Comparison of ENCODE assay signal across 21 mouse cellular contexts in the genomic region with DNA sequence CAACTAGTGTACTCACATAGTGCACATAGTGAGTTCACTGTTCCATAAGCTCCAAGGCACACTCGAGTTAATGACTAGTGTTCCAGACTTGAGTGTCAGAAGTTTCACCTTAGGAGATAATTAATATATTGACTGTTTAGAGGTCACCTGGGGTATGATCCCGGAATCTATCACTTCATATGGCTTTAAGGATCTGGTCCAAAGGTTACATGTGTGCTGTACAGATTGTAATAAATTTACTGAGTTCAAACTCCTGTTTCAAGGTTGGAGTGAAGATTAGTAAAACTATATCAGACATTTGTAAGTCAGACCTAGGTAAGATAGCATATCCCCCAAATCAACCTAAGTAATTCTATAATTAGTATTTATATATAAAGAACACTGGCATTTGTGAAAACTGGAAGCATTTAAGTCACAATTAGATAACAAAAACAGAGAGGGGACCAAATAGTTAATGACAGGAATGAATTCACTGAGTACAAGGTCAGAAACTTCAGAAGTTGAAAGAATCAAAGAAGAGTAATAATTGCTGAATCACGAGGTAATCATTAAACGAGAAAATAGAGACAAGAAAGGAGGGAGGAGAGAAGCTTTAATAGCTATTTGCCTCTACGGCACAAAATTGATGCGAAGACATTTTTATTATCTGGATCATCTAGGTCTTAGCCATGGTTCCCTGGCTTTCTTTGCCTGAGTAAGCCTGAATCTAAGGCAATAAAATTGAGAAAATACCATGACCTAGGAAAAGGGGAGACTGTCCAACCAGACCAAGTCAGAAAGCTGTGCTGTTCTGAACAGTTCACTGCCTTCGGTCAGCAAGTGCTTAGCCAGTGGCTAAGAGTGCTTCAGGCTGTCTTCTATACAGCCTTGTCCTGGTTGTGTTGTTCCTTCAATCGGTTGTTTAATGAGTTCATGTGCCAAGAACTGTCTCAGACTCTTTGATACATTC.
DNase-seq lines count a peak whose midpoint lies in the region; ATAC-seq and TF ChIP-seq lines count a peak whose summit lies in the region.
"Had no signal": no experiment of that assay in that cellular context is flagged by ENCODE, and none has a peak within 500 bp of the region (broad histone marks: within the 10 kb centered on the region; RNA-seq: fewer than 3 reads in every experiment).

No protein-coding gene starts in this region.

- no peak overlapping the region for H3K4me2 ChIP-seq in stomach, embryonic 16.5 days (ENCODE audit: low read depth, low read length)
- H3K4me2 ChIP-seq in stomach, postnatal 0 days (replicated peaks; ENCODE audit: low read depth) = no peak overlapping the region
- no peak overlapping the region for H3K4me2 ChIP-seq in kidney, embryonic 15.5 days
- H3K4me2 ChIP-seq: embryonic facial prominence, embryonic 15.5 days; forebrain, embryonic 15.5 days; liver, embryonic 12.5 days had no signal

- no peak overlapping the region for H3K9ac ChIP-seq in stomach, embryonic 16.5 days (ENCODE audit: low read length)
- no peak overlapping the region for H3K9ac ChIP-seq in stomach, postnatal 0 days (ENCODE audit: low read length)
- no peak overlapping the region for H3K9ac ChIP-seq in kidney, embryonic 15.5 days
- H3K9ac ChIP-seq: embryonic facial prominence, embryonic 15.5 days; forebrain, embryonic 15.5 days; liver, embryonic 12.5 days had no signal

- no peak overlapping the region for H3K27ac ChIP-seq in stomach, embryonic 16.5 days (ENCODE audit: low read length)
- no peak overlapping the region for H3K27ac ChIP-seq in stomach, postnatal 0 days (replicated peaks)
- H3K27ac ChIP-seq in kidney, embryonic 15.5 days = peak overlapping the region; percentile 65
- peak overlapping the region; percentile 91 for H3K27ac ChIP-seq in small intestine, adult 2 months (ENCODE audit: insufficient read depth, low read depth, low read length)
- H3K27ac ChIP-seq: embryonic facial prominence, embryonic 15.5 days; forebrain, embryonic 15.5 days; heart, embryonic 10.5 days; liver, embryonic 12.5 days had no signal

- H3K4me3 ChIP-seq in stomach, embryonic 16.5 days (replicated peaks; ENCODE audit: low read length) = no peak overlapping the region
- no peak overlapping the region for H3K4me3 ChIP-seq in stomach, postnatal 0 days (ENCODE audit: low read depth, low read length)
- no peak overlapping the region for H3K4me3 ChIP-seq in kidney, embryonic 15.5 days (replicated peaks)
- H3K4me3 ChIP-seq in small intestine, adult 2 months (ENCODE audit: low read depth, low read length) = no peak overlapping the region
- H3K4me3 ChIP-seq: embryonic facial prominence, embryonic 15.5 days; forebrain, embryonic 15.5 days; heart, embryonic 10.5 days; liver, embryonic 12.5 days had no signal

- H3K36me3 ChIP-seq in stomach, embryonic 16.5 days (ENCODE audit: control insufficient read depth, insufficient read depth, low read length) = no peaks in the 10 kb centered on the region
- no peaks in the 10 kb centered on the region for H3K36me3 ChIP-seq in stomach, postnatal 0 days (ENCODE audit: control insufficient read depth, insufficient read depth, low read length)
- no peaks in the 10 kb centered on the region for H3K36me3 ChIP-seq in kidney, embryonic 15.5 days
- H3K36me3 ChIP-seq in small intestine, adult 2 months (ENCODE audit: control insufficient read depth, insufficient read depth, low read length) = no peaks in the 10 kb centered on the region
- H3K36me3 ChIP-seq: embryonic facial prominence, embryonic 15.5 days; forebrain, embryonic 15.5 days; heart, embryonic 10.5 days; liver, embryonic 12.5 days had no signal

- no peaks in the 10 kb centered on the region for H3K27me3 ChIP-seq in stomach, embryonic 16.5 days (ENCODE audit: control insufficient read depth, insufficient read depth, low read length)
- no peaks in the 10 kb centered on the region for H3K27me3 ChIP-seq in stomach, postnatal 0 days (ENCODE audit: control insufficient read depth, insufficient read depth, low read length)
- H3K27me3 ChIP-seq in kidney, embryonic 15.5 days = no peaks in the 10 kb centered on the region
- H3K27me3 ChIP-seq in small intestine, adult 2 months (ENCODE audit: control insufficient read depth, insufficient read depth, low read length) = no peaks in the 10 kb centered on the region
- H3K27me3 ChIP-seq: embryonic facial prominence, embryonic 15.5 days; forebrain, embryonic 15.5 days; liver, embryonic 12.5 days had no signal

- no peak for TF ChIP-seq EP300 in stomach, postnatal 0 days (optimal IDR thresholded peaks at IDR 0.05)

- no peaks in the 10 kb centered on the region for H3K4me1 ChIP-seq in stomach, embryonic 16.5 days (ENCODE audit: control insufficient read depth, insufficient read depth, low read length)
- no peaks in the 10 kb centered on the region for H3K4me1 ChIP-seq in stomach, postnatal 0 days (replicated peaks; ENCODE audit: control insufficient read depth, insufficient read depth)
- H3K4me1 ChIP-seq in kidney, embryonic 15.5 days = peaks cover 20% of the 10 kb centered on the region
- peaks cover 11% of the 10 kb centered on the region; the same call in 1 of the 2 replicates for H3K4me1 ChIP-seq in small intestine, adult 2 months (ENCODE audit: control insufficient read depth, insufficient read depth, insufficient read length, low read length)
- H3K4me1 ChIP-seq: embryonic facial prominence, embryonic 15.5 days; heart, embryonic 10.5 days; liver, embryonic 12.5 days had no signal

- no peak for TF ChIP-seq CTCF in stomach, postnatal 0 days (IDR thresholded peaks at IDR 0.05; ENCODE audit: low read depth)
- TF ChIP-seq CTCF in small intestine, adult 2 months (IDR thresholded peaks at IDR 0.05; ENCODE audit: extremely low read depth, insufficient read length, insufficient replicate concordance, low read depth, low read length) = no peak

- WGBS in stomach, embryonic 16.5 days = 65% methylated on average over 8 of the region's 8 CpGs
- 74% methylated on average over 8 of the region's 8 CpGs for WGBS in stomach, postnatal 0 days
- WGBS in kidney, embryonic 15.5 days = 31% methylated on average over 8 of the region's 8 CpGs
- WGBS in small intestine, adult 2 months = 25% methylated on average over 8 of the region's 8 CpGs

- no peak for TF ChIP-seq POLR2A in small intestine, adult 2 months (IDR thresholded peaks at IDR 0.05; ENCODE audit: low read depth, low read length)

- no peaks in the 10 kb centered on the region for H3K9me3 ChIP-seq in stomach, embryonic 16.5 days (replicated peaks; ENCODE audit: control insufficient read depth, low read length)
- H3K9me3 ChIP-seq in stomach, postnatal 0 days (ENCODE audit: control insufficient read depth, low read length) = no peaks in the 10 kb centered on the region
- no peaks in the 10 kb centered on the region for H3K9me3 ChIP-seq in kidney, embryonic 15.5 days (replicated peaks)
- H3K9me3 ChIP-seq: embryonic facial prominence, embryonic 15.5 days; forebrain, embryonic 15.5 days; heart, embryonic 10.5 days; liver, embryonic 12.5 days had no signal

- intact Hi-C loops in gastrocnemius, postnatal 14 days (cut with DNase I; ENCODE audit: low total_unique reads) = loop anchor here (10.0 kb wide), 1 partner anchor 95 kb away; no protein-coding TSS in a partner anchor

- DNase-seq in adrenal gland, adult 2 months = peak; percentile 40
- no peak for DNase-seq in adrenal gland, postnatal 10 days
- DNase-seq in stomach, postnatal 0 days (ENCODE audit: low spot score) = no peak
- DNase-seq in gastrocnemius, postnatal 14 days = no peak
- no peak for DNase-seq in gastrocnemius, postnatal 10 days
- DNase-seq: adrenal gland, postnatal 25 days; cerebellum, adult 8-10 months; layer of hippocampus, postnatal 36 days; lung, adult 18-20 months; lung, postnatal 14 days; midbrain, embryonic 14.5 days; right cerebral cortex, postnatal 14 days; spleen, adult 18-20 months; thymus, postnatal 36 days had no signal

- peak; percentile 33; the same call in 1 of the 2 replicates for ATAC-seq in stomach, embryonic 16.5 days (ENCODE audit: insufficient read depth, low FRiP score)
- ATAC-seq in stomach, postnatal 0 days (ENCODE audit: low FRiP score, low TSS enrichment) = no peak
- peak; percentile 90 for ATAC-seq in kidney, embryonic 15.5 days (replicated peaks; ENCODE audit: low FRiP score)
- ATAC-seq: forebrain, embryonic 15.5 days; liver, embryonic 12.5 days had no signal

Comparison
In these comparisons a context has a peak if more than half of its experiments do, and no peak if none do; other contexts are left out.
1. H3K27ac ChIP-seq: peak in kidney, embryonic 15.5 days (single experiment) and small intestine, adult 2 months (single experiment); none in stomach, embryonic 16.5 days (single experiment) and stomach, postnatal 0 days (single experiment).